Mouse (Mus musculus) embryonic facial prominence, embryonic 13.5 days (tissue): ENCODE results near the gene Tmem120b. TPM values are rescaled to one million over a fixed set of nuclear protein-coding genes. Genes with fewer than 3 reads are reported as not detected.

Experiments
- ATAC-seq: fragments of 200-750 bp; cut with Nextera tagmentation; 2 replicates; pipeline ENCODE4 v1.8.0; 2017; ENCODE audit warnings: low read depth; ENCODE audit not compliant: insufficient number of reproducible peaks, insufficient read depth, low FRiP score, low TSS enrichment
- H3K27ac ChIP-seq: fragments of 300-500 bp; sonication (generic); 2 replicates; pipeline ENCODE4 v1.5.1; 2015; ENCODE audit warnings: moderate library complexity, mild to moderate bottlenecking, inconsistent platforms
- H3K27me3 ChIP-seq: fragments of 300-500 bp; sonication (generic); 2 replicates; pipeline ENCODE4 v1.6.1; 2015; ENCODE audit warnings: mild to moderate bottlenecking, inconsistent platforms
- H3K36me3 ChIP-seq: fragments of 300-500 bp; sonication (generic); 2 replicates; pipeline ENCODE4 v1.6.1; 2015; ENCODE audit warnings: mild to moderate bottlenecking, inconsistent platforms
- H3K4me1 ChIP-seq: fragments of 300-500 bp; sonication (generic); 2 replicates; pipeline ENCODE4 v1.6.1; 2015; ENCODE audit warnings: inconsistent platforms
- H3K4me2 ChIP-seq: fragments of 300-500 bp; sonication (generic); 2 replicates; pipeline ENCODE4 v1.6.1; 2015; ENCODE audit warnings: moderate library complexity, mild to moderate bottlenecking, inconsistent platforms
- H3K4me3 ChIP-seq: fragments of 300-500 bp; sonication (generic); 2 replicates; pipeline ENCODE4 v1.5.1; 2015; ENCODE audit warnings: mild to moderate bottlenecking, inconsistent platforms
- H3K9ac ChIP-seq: fragments of 300-500 bp; sonication (generic); 2 replicates; pipeline ENCODE4 v1.6.1; 2015; ENCODE audit warnings: mild to moderate bottlenecking, inconsistent platforms
- H3K9me3 ChIP-seq: fragments of 300-500 bp; sonication (generic); 2 replicates; pipeline ENCODE4 v1.6.1; 2016; ENCODE audit warnings: inconsistent platforms
- WGBS: fragments of 180-500 bp; shearing (Covaris S2); methylation state at CpG from one replicate; pipeline ENCODE4 v1.1.7; 2015; ENCODE audit warnings: mixed read lengths; 5-methylcytosine and 5-hydroxymethylcytosine counted together
- polyA plus RNA-seq: library from polyadenylated mRNA; unstranded; fragments of >200 nt; fragmentation: Nextera tagmentation; extraction: Ambion mirVana; gene quantifications from 2 replicates; pipeline ENCODE4 v1.2.1, GENCODE M21; 2015

The Tmem120b gene
- polyA plus RNA-seq, 1 experiment from 2014 or later: 14.4 TPM

DNA sequence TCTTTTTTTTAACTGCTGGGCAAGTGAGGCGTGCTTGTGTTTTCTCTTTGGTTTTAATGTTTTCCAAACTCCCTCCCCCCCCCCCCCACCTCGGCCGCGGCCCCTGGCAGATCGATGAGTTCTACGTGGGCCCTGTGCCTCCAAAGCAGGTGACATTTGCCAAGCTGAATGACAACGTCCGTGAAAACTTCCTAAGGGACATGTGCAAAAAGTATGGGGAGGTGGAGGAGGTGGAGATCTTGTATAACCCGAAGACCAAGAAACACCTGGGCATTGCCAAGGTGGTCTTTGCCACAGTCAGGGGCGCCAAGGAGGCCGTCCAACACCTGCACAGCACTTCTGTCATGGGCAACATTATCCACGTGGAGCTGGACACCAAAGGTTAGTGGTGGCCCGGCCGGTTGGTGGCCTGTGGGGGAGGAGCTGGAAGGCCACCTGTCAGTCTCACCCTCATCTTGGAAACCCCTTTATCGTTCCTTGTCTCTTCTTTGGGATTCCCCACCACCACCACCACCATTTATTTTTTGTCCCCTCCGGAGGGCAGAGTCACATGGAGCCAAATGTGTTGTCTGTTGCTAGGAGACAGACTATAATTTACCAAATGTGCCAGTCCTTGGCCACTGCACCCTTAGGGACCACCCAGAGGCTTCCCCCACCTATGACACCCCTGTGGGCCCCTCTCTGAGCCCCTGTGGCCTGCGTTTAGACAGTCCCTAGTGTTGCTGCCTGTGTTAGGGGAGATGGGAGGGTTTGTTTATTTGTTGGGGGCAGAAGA, 75.9 kb downstream of the Tmem120b start:
- H3K9me3 ChIP-seq: no peaks in the 10 kb centered on the region
- H3K4me3 ChIP-seq: peak overlapping the region; percentile 94
- peak overlapping the region; percentile 100 for H3K9ac ChIP-seq
- peaks cover 44% of the 10 kb centered on the region for H3K4me1 ChIP-seq
- H3K36me3 ChIP-seq: peaks cover 38% of the 10 kb centered on the region
- no peaks in the 10 kb centered on the region for H3K27me3 ChIP-seq
- peak overlapping the region; percentile 99 for H3K4me2 ChIP-seq
- peak overlapping the region; percentile 100; the same call in 1 of the 2 replicates for H3K27ac ChIP-seq
- 3% methylated on average over 17 of the region's 17 CpGs for WGBS
- no peak for ATAC-seq

DNA sequence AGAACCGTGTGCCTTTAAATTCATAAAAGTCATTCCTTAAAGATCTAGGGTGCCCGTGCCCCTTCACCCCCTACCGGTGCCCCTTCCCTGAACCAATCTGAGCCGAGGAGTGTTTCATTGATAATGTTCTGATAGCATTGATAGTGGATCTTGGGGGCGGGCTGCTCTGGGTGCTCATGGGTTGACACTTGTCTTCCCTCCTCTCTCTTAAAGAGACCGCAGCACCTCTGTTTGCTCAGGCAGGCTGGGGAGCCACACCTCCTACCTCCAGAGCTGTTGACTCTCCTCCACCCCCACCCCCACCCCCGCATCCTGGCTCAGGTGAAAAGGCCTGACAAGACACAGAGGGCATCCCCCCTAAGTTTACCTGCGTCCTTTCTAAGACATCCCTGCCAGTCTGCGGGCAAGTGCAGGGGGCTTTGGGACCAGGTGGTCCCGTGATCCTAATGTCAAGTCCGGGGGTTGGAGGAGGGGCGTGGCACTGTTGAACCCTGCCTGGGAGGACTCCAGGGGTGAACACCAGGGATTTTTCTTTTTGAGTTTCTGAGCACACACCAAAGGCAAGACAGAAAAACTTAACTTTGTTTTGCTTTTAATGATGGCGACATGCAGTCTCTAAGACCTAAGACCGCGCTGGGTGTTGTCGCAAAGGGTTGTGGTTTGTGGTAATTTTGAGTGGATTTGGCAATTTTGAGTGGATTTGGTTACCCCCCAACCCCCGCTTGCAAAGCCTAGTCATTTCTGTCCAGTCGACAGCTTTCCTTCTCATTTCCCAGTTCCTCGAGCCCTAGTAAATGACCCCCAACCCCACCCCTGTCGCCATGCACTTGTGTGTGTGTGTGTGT, 76.8 kb downstream of the Tmem120b start:
- ATAC-seq: no peak
- Histone ChIP-seq H3K9me3 (no peaks in the 10 kb centered on the region), H3K27me3 (no peaks in the 10 kb centered on the region), H3K4me1 (peaks cover 52% of the 10 kb centered on the region), H3K9ac (peak overlapping the region; percentile 100), H3K36me3 (peaks cover 41% of the 10 kb centered on the region), H3K4me3 (peak overlapping the region; percentile 94), H3K27ac (0 out of 2 replicates have a peak overlapping the region, but pooled peaks have one; percentile 100), H3K4me2 (peak overlapping the region; percentile 99)
- WGBS: 29% methylated on average over 20 of the region's 20 CpGs

DNA sequence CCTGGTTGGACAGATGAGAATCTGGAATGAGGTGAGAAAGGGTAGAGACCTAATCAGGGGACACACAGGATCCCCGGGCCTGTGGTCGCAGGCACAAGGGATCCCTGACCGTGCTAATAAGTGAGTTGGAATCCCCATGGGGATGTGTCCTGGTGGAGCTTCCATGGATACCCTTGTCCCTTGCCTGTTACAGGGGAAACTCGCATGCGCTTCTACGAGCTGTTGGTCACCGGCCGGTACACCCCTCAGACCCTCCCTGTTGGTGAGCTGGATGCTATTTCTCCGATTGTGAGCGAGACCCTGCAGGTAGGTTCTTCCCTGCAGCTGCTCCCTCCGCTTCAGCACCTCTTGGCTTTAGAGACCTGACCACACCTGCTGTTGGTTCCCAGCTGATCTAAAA, 78.1 kb downstream of the Tmem120b start:
- Histone ChIP-seq H3K4me1 (peaks cover 66% of the 10 kb centered on the region), H3K9me3 (no peaks in the 10 kb centered on the region), H3K9ac (peak overlapping the region; percentile 100), H3K27me3 (no peaks in the 10 kb centered on the region), H3K4me2 (peak overlapping the region; percentile 99; the same call in 1 of the 2 replicates), H3K27ac (no peak overlapping the region), H3K4me3 (no peak overlapping the region), H3K36me3 (peaks cover 51% of the 10 kb centered on the region)
- 82% methylated on average over 11 of the region's 11 CpGs for WGBS
- ATAC-seq: no peak

DNA sequence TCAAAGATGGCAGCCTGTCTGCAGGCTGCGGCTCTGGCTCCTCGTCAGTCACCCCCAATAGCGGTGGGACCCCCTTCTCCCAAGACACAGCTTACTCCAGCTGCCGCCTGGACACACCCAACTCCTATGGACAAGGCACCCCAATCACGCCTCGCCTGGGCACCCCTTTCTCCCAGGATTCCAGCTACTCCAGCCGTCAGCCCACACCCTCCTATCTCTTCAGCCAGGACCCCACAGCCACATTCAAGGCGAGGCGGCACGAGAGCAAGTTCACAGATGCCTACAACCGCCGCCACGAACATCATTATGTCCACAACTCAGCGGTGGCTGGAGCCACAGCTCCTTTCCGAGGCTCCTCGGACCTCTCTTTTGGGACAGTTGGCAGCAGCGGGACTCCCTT, 79.4 kb downstream of the Tmem120b start:
- WGBS: 86% methylated on average over 17 of the region's 17 CpGs
- Histone ChIP-seq H3K36me3 (peaks cover 63% of the 10 kb centered on the region), H3K4me1 (peaks cover 69% of the 10 kb centered on the region), H3K27ac (no peak overlapping the region), H3K9ac (no peak overlapping the region), H3K9me3 (no peaks in the 10 kb centered on the region), H3K27me3 (no peaks in the 10 kb centered on the region), H3K4me3 (no peak overlapping the region), H3K4me2 (no peak overlapping the region)
- ATAC-seq: no peak

DNA sequence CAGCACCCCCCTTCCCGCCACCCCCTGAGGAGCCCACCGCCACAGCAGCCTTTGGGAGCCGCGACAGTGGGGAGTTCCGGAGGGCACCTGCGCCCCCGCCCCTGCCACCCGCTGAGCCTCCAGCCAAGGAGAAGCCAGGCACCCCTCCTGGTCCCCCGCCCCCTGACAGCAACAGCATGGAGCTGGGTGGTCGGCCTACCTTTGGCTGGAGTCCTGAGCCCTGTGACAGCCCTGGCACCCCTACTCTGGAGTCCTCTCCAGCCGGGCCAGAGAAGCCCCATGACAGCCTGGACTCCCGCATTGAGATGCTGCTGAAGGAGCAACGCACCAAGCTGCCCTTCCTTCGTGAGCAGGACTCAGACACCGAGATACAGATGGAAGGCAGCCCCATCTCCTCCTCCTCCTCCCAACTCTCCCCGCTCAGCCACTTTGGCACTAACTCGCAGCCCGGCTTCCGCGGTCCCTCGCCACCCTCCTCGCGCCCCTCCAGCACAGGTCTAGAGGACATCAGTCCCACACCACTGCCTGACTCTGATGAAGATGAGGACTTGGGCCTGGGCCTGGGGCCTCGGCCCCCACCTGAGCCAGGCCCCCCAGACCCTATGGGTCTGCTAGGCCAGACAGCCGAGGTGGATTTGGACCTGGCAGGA, 80.0 kb downstream of the Tmem120b start:
- Histone ChIP-seq H3K27ac (no peak overlapping the region), H3K27me3 (no peaks in the 10 kb centered on the region), H3K4me2 (no peak overlapping the region)

DNA sequence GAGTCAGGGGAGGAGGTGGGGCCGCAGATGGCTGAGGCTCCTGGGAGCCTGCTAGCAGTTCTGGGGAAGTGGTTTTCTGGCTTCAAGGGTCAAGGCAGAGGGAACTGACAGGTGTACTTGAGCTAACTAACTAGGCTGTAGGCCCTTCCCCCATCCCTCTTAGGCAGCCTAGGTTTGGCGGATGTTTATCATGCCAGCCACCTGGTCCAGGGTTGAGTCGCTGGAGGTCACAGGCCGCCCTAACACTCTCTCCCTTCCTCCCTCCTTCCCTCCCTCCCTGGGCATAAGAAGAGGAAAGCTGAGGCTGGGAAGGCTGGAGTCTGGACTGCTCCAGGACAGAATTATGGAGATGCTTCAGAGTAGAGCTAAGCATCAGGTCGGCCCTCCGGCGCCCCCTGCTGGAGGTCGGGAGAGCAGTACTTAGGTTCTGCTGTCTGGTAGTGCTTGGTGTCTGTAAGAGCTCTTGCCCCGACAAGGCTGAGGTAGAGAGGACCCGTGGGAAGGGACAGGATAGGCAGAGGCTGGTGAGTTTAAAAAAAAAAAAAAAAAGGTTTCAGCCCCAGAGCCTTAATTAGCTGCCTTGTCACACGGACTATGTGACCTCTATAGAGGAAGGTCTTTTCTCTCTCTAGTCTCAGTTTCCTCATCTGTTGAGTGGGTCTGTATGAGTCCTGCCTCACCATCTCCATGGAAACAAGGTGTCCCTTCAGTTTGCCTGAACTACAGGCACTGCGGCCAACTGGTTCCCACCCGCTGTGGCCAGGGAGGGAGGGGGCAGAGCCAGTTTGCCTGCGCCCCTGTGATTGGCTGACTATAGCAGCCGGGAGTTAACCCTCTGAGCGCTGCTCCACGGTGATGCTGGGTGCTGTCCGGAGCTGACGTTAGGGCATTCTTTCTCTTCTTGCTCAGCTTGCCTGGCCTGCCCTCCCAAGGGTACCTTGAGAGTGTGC, 81.5 kb downstream of the Tmem120b start:
- Histone ChIP-seq H3K36me3 (peaks cover 81% of the 10 kb centered on the region), H3K4me2 (peak overlapping the region; percentile 68), H3K4me1 (peaks cover 56% of the 10 kb centered on the region), H3K27me3 (no peaks in the 10 kb centered on the region), H3K4me3 (peak overlapping the region; percentile 41), H3K27ac (no peak overlapping the region; the same call in 1 of the 2 replicates), H3K9ac (peak overlapping the region; percentile 62), H3K9me3 (no peaks in the 10 kb centered on the region)
- peak; percentile 75; the same call in 1 of the 2 replicates for ATAC-seq
- WGBS: 9% methylated on average over 19 of the region's 19 CpGs

More for the DNA sequence above, 80.0 kb downstream of the Tmem120b start:
- Histone ChIP-seq H3K4me1 (peaks cover 69% of the 10 kb centered on the region), H3K36me3 (peaks cover 70% of the 10 kb centered on the region), H3K4me3 (0 out of 2 replicates have a peak overlapping the region, but pooled peaks have one; percentile 6), H3K9me3 (no peaks in the 10 kb centered on the region), H3K9ac (peak overlapping the region; percentile 51)
- no peak for ATAC-seq
- 89% methylated on average over 25 of the region's 25 CpGs for WGBS

DNA sequence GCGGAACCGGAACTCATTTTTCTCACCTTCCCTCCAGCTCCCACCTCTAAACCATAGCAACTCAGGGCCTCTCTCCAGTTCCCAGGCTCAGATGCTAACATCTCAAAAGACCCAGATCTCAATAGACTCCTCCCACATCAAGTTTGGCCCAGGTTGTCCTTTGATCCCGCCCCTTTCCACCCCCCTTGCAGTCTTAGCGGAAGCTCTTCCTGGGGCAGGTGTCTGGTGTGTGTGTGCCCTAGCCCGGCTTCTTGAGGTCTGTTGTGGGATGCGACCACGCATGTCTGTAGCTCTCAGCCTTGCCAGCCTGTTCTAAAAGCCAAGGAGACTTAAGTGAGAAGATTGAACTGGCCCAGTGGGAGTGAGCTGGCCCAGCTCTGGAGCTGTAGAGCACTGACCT, 82.4 kb downstream of the Tmem120b start:
- no peaks in the 10 kb centered on the region for H3K9me3 ChIP-seq
- peak overlapping the region; percentile 62 for H3K9ac ChIP-seq
- peaks cover 84% of the 10 kb centered on the region for H3K36me3 ChIP-seq
- peaks cover 47% of the 10 kb centered on the region for H3K4me1 ChIP-seq
- ATAC-seq: no peak
- peak overlapping the region; percentile 41 for H3K4me3 ChIP-seq
- WGBS: 38% methylated on average over 7 of the region's 7 CpGs
- no peaks in the 10 kb centered on the region for H3K27me3 ChIP-seq
- H3K4me2 ChIP-seq: peak overlapping the region; percentile 68
- peak overlapping the region; percentile 39; the same call in 1 of the 2 replicates for H3K27ac ChIP-seq

DNA sequence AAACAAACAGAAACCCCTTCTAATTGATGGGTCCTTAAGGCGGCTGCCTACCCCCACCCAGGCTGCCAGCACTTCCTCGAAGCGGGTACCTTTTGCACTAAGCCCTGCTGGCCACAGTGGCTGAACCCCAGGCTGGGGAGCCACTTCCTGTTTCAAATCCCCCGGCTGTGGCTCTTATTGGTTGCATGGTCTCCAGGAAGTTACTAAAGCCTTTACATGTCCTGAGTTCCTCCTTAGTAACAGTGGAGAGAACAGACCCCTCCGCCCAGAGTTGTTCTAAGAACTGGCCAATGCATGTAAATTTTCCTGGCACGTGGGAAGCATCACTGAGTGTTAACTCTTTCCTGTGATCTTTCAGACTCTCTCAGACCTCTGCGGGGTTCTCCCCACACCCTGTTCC, 82.9 kb downstream of the Tmem120b start:
- H3K9me3 ChIP-seq: no peaks in the 10 kb centered on the region
- no peaks in the 10 kb centered on the region for H3K27me3 ChIP-seq
- peaks cover 83% of the 10 kb centered on the region for H3K36me3 ChIP-seq
- peak overlapping the region; percentile 41 for H3K4me3 ChIP-seq
- ATAC-seq: no peak
- peak overlapping the region; percentile 62 for H3K9ac ChIP-seq
- peak overlapping the region; percentile 39; the same call in 1 of the 2 replicates for H3K27ac ChIP-seq
- peak overlapping the region; percentile 68 for H3K4me2 ChIP-seq
- peaks cover 43% of the 10 kb centered on the region for H3K4me1 ChIP-seq
- 39% methylated on average over 7 of the region's 7 CpGs for WGBS

DNA sequence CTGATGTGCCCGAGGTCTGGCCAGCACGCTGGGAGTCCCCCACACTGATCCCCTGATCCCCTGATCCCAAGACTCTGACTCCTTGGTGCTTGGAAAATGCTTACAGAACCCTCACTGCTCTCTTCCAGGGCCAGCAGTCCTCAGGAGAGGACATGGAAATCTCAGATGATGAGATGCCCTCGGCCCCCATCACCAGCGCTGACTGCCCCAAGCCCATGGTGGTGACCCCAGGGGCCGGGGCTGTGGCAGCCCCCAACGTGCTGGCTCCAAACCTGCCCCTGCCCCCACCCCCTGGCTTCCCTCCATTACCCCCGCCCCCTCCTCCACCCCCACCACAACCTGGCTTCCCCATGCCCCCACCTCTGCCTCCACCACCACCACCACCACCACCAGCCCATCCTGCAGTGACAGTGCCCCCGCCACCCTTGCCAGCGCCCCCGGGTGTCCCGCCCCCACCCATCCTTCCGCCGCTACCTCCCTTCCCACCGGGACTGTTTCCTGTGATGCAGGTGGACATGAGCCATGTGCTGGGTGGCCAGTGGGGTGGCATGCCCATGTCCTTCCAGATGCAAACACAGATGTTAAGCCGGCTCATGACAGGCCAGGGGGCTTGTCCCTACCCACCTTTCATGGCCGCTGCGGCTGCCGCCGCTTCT, 83.6 kb downstream of the Tmem120b start:
- H3K27ac ChIP-seq: 0 out of 2 replicates have a peak overlapping the region, but pooled peaks have one; percentile 39
- H3K4me3 ChIP-seq: no peak overlapping the region
- no peak for ATAC-seq
- H3K36me3 ChIP-seq: peaks cover 81% of the 10 kb centered on the region
- H3K27me3 ChIP-seq: no peaks in the 10 kb centered on the region
- no peak overlapping the region for H3K9ac ChIP-seq
- H3K4me1 ChIP-seq: peaks cover 38% of the 10 kb centered on the region
- 94% methylated on average over 19 of the region's 19 CpGs for WGBS
- H3K9me3 ChIP-seq: no peaks in the 10 kb centered on the region
- no peak overlapping the region for H3K4me2 ChIP-seq

DNA sequence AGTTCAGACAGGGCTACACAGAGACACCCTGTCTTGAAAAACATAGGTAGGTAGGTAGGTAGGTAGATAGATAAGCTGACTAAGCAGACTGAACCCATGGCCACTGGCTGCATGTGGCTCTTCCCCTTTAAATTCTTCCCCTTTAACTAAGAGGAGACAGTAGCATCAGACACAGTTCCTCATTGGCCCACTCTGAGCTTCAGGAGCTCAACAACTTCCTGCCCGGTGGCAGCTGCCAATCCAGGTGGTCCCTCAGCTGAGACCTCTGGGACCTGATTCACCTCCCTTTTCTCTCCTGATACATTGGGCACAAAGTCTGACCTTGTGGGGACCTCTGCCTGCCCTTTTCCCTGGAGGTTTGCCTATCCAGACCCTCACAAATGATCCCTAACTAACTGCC, 84.7 kb downstream of the Tmem120b start:
- 64% methylated on average over 1 of the region's 1 CpGs for WGBS
- Histone ChIP-seq H3K27ac (no peak overlapping the region), H3K9ac (no peak overlapping the region), H3K27me3 (no peaks in the 10 kb centered on the region), H3K4me2 (no peak overlapping the region), H3K36me3 (peaks cover 81% of the 10 kb centered on the region), H3K4me3 (no peak overlapping the region), H3K9me3 (no peaks in the 10 kb centered on the region), H3K4me1 (peaks cover 38% of the 10 kb centered on the region)
- ATAC-seq: no peak
